Mouse (Mus musculus) ES-E14 (cell line): ENCODE measurements around the gene Arhgap21.

Source experiments
- CHD2 ChIP-seq: IDR thresholded peaks from 2 replicates; pipeline ENCODE4 v1.6.1; 2014; ENCODE audit warnings: mild to moderate bottlenecking, low read depth, low read length, inconsistent platforms
- HCFC1 ChIP-seq: IDR thresholded peaks from 2 replicates; pipeline ENCODE4 v1.6.1; 2012; ENCODE audit warnings: low read length, inconsistent platforms, borderline replicate concordance; ENCODE audit not compliant: insufficient read depth
- MAFK ChIP-seq: IDR thresholded peaks from 2 replicates; pipeline ENCODE4 v1.6.1; 2014; ENCODE audit warnings: mild to moderate bottlenecking, low read depth, low read length, inconsistent platforms; ENCODE audit not compliant: insufficient read depth
- ZC3H11A ChIP-seq: IDR thresholded peaks from 2 replicates; pipeline ENCODE4 v1.6.1; 2012; ENCODE audit warnings: low read depth, mild to moderate bottlenecking, inconsistent platforms, low read length, borderline replicate concordance
- ZNF384 ChIP-seq: IDR thresholded peaks from 2 replicates; pipeline ENCODE4 v1.6.1; 2012; ENCODE audit warnings: low read depth, low read length, inconsistent platforms

DNA sequence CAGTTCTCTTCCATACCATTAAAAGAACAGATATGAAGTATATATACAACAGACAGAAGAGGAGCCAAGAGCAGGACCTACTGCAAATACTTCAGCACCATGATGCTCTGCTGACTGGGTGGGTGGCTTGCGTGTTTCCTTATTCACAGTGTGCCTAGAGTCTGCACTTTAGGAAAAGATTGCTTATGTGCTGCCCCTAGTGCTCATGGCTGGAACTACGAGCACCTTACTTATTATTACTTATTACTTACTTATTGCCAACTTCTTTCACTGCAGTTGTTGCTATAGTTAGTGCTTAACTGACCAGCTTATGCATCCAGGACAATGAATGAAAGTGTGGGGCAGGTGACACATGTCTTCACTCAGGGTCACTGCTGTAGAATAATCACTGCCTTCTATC, 154.7 kb downstream of the Arhgap21 start:
- TF ChIP-seq ZNF384 (no peak), HCFC1 (no peak), CHD2 (no peak), ZC3H11A (no peak), MAFK (no peak)
